Mouse (Mus musculus) cortical plate, adult 2 months (tissue): ENCODE measurements at regions not wholly inside any gene's neighbourhood (a gene's known extent, or its start where the extent isn't known, plus 50 kb on each side); places are given as distances from the start of the nearest gene placed in this dataset.

Experiments used
- H3K27ac ChIP-seq: fragments of 200-500 bp; 2 replicates; pipeline ENCODE4 v1.5.1; 2012; ENCODE audit warnings: low read length, control low read depth, inconsistent platforms; ENCODE audit not compliant: insufficient read depth
- H3K4me1 ChIP-seq: fragments of 200-500 bp; 2 replicates; pipeline ENCODE4 v1.6.1; 2011; ENCODE audit warnings: low read length; ENCODE audit not compliant: control insufficient read depth, insufficient read depth
- H3K4me3 ChIP-seq: fragments of 200-500 bp; 2 replicates; pipeline ENCODE4 v1.5.1; 2011; ENCODE audit warnings: mild to moderate bottlenecking, low read length, control low read depth; ENCODE audit not compliant: insufficient read depth
- CTCF ChIP-seq: fragments of 200-500 bp; IDR thresholded peaks from 2 replicates; pipeline ENCODE4 v1.5.1; 2011; ENCODE audit warnings: mild to moderate bottlenecking, control low read depth, low read length; ENCODE audit not compliant: insufficient read depth; ENCODE audit errors: extremely low read depth
- POLR2A ChIP-seq: fragments of 200-500 bp; IDR thresholded peaks from 2 replicates; pipeline ENCODE4 v1.6.1; 2011; ENCODE audit warnings: mild to moderate bottlenecking, low read length, control low read depth; ENCODE audit not compliant: insufficient read depth; ENCODE audit errors: extremely low read depth

GRCm38 (mm10) chr13:72691783-72692729, 63.4 kb downstream of the Irx2 start:
- no peak overlapping the region for H3K4me3 ChIP-seq
- TF ChIP-seq POLR2A (no peak), CTCF (no peak)

GRCm38 (mm10) chr13:72707469-72707868, 78.8 kb downstream of the Irx2 start:
- Histone ChIP-seq H3K27ac (no peak overlapping the region), H3K4me3 (no peak overlapping the region), H3K4me1 (no peaks in the 10 kb centered on the region)
- TF ChIP-seq CTCF: no peak
- no peak for TF ChIP-seq POLR2A

More at GRCm38 (mm10) chr13:72691783-72692729, 63.4 kb downstream of the Irx2 start:
- H3K27ac ChIP-seq: no peak overlapping the region
- no peaks in the 10 kb centered on the region for H3K4me1 ChIP-seq

DNA sequence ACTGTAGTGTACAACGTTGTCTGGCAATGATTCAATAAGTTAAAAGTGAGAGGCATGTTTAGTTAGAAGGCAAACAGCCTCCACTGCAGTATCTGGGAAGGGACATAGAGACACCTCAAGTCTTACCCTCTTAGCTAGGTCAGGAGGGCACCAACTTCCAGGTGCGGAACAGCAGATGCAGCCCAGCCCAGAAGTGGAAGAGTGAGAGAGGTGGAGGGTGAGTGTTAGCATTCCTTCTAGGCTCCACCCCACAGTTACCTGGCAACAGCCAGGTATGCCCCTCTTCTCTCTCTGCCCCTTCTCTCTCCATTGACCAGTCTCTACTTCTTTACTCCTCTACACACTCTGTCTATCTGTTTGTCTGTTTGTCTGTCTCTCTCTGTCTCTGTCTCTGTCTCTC, 80.1 kb downstream of the Irx2 start:
- no peaks in the 10 kb centered on the region for H3K4me1 ChIP-seq
- no peak overlapping the region for H3K27ac ChIP-seq
- H3K4me3 ChIP-seq: no peak overlapping the region
- no peak for TF ChIP-seq POLR2A
- TF ChIP-seq CTCF: no peak

GRCm38 (mm10) chr13:72710051-72710450, 81.4 kb downstream of the Irx2 start:
- no peaks in the 10 kb centered on the region for H3K4me1 ChIP-seq
- H3K4me3 ChIP-seq: no peak overlapping the region
- H3K27ac ChIP-seq: no peak overlapping the region
- TF ChIP-seq CTCF: no peak
- no peak for TF ChIP-seq POLR2A

DNA sequence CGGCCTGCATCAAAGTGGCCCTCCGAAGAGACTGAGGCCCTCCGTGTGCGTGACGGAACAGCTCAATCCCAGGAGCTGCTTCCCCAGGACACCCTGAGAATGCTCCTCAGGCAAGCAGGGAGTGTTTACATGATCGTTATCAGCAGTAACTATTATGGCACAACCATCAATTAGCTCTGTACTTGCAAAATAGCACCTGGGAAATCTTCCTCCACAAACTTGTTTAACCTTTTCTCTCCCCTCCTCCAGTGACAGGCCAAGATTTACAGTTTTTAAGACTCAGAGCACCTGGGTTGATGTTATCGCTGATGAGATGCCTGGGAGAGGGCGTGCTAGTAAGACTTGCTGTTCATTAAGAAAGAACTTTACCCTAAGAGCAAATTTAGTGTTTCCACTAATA, 82.5 kb downstream of the Irx2 start:
- Histone ChIP-seq H3K4me3 (no peak overlapping the region), H3K27ac (no peak overlapping the region), H3K4me1 (no peaks in the 10 kb centered on the region)
- TF ChIP-seq POLR2A (no peak), CTCF (no peak)

GRCm38 (mm10) chr13:72711842-72712330, 83.3 kb downstream of the Irx2 start:
- H3K4me3 ChIP-seq: no peak overlapping the region
- H3K4me1 ChIP-seq: no peaks in the 10 kb centered on the region
- H3K27ac ChIP-seq: no peak overlapping the region
- TF ChIP-seq POLR2A (no peak), CTCF (no peak)

DNA sequence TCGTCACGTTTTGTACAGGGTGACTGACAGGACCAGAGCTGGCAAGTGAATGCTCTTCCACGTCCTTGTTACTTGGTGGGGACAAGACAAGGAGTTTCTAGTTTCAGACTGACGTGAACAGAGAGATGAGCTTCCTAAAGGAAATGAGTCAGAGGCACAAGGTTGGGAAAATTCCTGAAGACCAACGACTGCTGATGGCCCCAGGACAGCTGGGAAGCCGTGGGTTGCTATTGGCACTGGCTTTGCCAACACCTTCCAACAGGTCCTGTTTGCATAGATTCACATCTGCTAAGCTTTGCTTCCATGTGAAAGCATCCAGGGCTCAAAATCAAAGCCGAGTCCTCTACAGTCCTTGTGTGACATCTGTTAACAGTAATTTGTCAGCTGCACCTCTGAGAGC, 86.2 kb downstream of the Irx2 start:
- H3K4me3 ChIP-seq: no peak overlapping the region
- no peak overlapping the region for H3K27ac ChIP-seq
- no peaks in the 10 kb centered on the region for H3K4me1 ChIP-seq
- TF ChIP-seq POLR2A (no peak), CTCF (no peak)

DNA sequence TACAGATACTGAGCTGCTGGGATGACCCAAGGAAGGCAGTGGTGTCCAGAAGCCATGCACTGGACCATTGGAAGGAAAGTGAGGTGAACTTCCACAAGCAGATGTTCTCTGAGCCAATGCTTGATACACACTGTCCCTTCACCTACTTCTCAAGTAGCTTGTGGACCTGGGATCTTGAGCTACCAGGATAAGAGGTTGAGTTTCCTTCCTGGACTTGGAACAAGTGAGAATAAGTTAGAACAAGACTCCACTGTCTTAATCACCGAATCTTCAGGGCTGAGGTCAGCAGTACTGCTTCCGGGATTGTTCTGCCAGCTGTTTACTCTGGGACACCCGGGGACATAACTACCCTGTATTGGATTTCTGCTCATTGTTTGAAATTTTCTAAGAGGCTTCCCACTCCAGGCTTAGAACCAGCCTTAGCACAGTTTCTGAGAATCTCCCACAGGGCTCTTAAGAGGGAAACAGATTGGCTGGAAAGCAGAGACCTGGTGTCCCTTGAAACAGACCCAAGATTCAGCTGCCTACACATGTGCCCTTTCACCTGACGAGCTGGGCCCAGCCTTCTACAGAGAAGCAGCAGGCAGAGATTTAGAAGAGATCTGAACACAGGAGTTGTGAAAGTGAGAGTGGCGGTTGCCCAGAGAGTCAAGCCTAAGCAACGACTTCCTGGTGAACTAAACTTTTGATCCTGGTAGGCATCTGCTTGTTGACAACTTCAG, 87.5 kb downstream of the Irx2 start:
- TF ChIP-seq CTCF (no peak), POLR2A (no peak)
- no peak overlapping the region for H3K27ac ChIP-seq
- H3K4me1 ChIP-seq: no peaks in the 10 kb centered on the region
- H3K4me3 ChIP-seq: no peak overlapping the region

DNA sequence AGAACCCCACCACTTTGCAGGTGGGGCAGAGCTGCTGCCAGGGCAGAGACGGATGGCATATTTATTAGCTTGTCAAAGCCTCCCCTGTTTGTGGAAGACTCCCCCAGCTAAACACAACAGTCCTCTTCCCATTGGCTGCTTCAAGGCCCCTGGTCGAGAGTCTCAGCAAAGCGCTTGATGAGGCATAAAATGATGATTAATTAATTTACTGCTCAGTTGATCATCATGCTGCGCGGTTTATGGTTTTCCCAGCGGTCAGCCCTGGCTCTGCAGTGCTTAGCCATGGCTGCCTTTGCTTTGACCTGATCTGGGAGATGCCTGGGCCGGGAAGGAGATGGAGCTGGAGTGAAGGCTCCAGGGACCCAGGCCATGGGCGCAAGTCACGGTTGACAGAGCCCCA, 98.5 kb downstream of the Irx2 start:
- H3K27ac ChIP-seq: no peak overlapping the region
- H3K4me1 ChIP-seq: no peaks in the 10 kb centered on the region
- TF ChIP-seq CTCF (no peak), POLR2A (no peak)
- H3K4me3 ChIP-seq: no peak overlapping the region

- no peaks in the 10 kb centered on the region for H3K4me1 ChIP-seq
- H3K4me3 ChIP-seq: no peak overlapping the region
- no peak overlapping the region for H3K27ac ChIP-seq
- TF ChIP-seq CTCF (no peak), POLR2A (no peak)
Measured at GRCm38 (mm10) chr13:72735916-72736315, 107.3 kb downstream of the Irx2 start.
